Mouse (Mus musculus) ovary, postnatal 10 days (tissue): ENCODE data around the gene Lrmda.

Source experiments
- DNase-seq: peaks from one replicate; pipeline ENCODE4 v3.0.0; 2022; ENCODE audit warnings: low spot score

Lrmda gene

DNA sequence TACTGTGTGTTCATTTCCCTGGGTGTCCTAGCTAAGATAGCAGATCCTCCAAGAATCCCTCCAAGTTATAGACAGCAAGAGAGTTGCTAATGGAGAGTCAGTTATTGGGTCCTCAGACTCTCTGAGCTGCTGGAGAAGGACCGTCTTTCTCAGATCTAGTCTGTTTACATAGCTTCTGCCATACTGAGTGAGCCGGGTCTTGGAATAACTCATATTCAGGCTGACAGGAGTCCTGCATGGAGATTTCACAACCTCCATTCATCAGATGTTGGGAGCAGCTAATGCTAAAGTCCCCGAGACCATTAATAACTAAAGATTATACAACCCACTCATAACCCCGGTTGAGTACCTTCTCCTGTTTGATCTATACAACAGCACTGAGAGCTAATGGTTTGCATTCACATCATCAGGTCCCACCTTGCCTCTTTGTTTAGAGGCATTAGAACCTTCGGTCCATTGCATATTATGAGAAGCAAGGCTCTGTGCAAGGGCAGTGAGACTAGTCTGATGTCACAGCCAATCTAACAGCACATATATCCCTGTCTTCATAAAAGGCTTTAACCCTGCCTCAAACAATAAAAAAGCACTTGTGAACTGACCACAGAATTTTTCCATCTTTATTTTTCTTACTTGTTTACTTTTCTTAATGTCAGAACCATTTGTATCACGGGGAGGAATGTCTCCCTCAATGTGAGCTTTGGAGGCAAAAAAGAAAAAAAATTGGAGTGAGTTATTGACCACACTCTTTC is 1037.9 kb downstream of the Lrmda start:
- DNase-seq = no peak

DNA sequence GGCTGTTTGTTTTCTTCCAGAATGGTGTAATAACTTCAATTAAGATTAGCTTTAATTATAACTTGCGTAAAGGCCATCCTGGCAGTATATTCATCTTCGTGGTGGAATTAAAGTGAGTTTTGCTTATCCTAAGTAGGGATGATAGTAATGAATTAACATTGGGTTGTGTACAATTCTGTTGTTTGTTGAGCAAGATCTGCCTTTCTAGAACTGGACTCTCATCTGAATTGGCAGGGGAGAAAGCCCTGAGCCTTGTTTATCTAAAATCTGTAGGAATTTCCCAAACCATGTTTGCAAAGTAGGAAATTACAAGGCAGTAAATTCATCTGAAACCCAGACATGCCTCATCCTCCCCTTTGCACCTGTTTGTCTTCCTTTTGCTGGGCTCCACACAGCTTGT is 1038.5 kb downstream of the Lrmda start:
- DNase-seq = no peak

- no peak for DNase-seq
Observed at GRCm38 (mm10) chr14:23078719-23079118, 1059.2 kb downstream of the Lrmda start.

DNA sequence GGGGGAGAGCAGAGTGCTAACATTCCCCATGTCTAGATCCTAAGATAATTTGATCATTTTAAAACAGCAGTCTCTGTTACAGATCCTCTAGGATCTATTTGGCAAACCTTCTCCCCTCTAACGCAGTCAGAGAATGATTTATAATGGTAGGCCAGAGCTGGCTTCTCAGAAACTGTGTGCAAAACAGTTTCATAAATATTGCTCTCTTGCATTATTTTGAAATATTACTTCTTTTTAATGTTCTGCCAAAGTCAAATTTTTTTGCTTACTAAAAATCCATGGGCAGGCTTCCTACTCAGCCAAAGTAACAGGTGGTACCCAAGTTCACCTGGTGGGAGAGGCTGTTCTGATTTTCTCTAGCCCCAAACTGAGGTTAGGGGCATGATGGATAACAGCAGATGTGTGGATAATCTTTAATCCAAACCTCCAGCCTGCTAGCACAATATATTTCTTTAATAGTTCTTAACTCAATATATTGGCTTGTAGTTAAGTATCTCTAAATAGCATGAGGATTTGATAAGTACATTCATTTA is 1064.8 kb downstream of the Lrmda start:
- DNase-seq = no peak

- DNase-seq = no peak
Observed at GRCm38 (mm10) chr14:23084797-23085196, 1065.3 kb downstream of the Lrmda start.

DNA sequence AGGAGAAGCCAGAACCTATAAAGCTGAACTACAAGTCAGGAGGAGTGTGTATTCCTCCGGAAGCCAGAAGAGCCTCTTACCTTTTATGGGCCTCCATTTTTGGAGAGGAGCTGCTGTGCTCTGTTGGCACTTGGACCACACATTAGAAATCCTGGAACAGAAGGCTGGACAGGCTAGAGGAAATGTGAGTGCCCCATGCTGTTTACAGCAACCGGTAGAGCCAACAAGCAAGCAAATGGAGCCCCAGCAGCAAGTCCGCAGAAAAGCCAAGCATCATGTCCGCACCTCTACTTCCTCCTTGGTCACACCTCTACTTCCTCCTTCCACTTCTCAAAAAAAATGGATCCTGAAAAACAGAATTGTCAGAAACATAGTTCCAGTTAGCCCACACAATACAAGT is 1073.8 kb downstream of the Lrmda start:
- DNase-seq = no peak

DNA sequence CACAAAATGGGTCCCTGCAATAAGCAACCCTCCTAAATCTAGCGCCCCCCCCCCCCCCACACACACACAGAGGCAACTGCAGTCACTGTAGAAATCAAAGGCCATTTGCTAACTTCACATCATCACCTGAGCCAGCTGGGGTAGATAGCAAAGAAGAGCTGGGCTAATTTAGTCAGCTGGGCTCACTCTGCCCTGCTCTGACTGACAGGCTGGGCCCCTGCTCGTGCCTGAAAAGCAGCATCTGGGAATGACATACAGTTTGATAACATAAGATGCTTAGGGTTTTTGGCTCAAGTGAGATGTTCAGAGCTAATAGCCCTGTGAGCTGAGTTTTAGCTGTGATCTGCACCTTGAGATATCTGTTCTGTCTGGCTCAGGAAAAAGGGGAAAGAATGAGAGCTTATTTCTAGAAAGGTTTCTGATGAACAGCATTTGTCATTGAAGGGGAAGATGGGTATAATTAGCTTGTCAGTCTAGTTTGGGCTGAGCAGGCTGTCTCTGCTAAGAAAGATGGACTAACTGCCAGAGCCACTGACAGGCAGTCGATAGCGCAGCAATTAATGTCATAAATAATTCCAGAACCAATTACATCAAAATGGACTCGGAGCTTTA is 1075.1 kb downstream of the Lrmda start:
- DNase-seq = no peak

GRCm38 (mm10) chr14:23095158-23096016 is 1075.9 kb downstream of the Lrmda start:
- no peak for DNase-seq

GRCm38 (mm10) chr14:23096017-23096336 is 1076.5 kb downstream of the Lrmda start:
- no peak for DNase-seq

DNA sequence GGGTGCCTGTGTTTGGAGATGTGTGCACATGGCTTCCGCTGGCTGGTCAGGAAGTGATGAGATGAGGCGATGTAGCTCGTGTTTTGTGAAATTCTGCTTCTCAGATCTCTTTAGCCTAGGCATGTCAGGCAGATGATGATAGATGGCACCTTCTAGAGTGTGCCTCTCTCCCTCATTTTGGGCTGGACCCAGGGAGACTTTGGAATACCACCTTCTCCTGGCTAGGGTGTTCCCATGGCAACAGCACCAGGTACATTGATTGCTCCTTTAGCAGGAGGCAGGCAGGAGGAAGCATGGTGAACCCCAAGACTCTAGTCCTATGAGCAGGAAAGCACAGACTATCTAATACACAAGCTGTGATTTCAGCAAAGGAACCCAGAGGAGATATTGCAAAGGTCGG is 1076.9 kb downstream of the Lrmda start:
- DNase-seq = no peak
